Mouse (Mus musculus) heart, postnatal 0 days (tissue): ENCODE data around the gene Gm10181.

Experiments
- CTCF ChIP-seq: IDR thresholded peaks from 2 replicates; pipeline ENCODE4 v1.5.1; 2016; ENCODE audit warnings: antibody characterized with exemption, control low read depth, low read depth
- EP300 ChIP-seq: IDR thresholded peaks from 2 replicates; pipeline ENCODE4 v1.6.1; 2016; ENCODE audit warnings: antibody characterized with exemption, low read depth

DNA sequence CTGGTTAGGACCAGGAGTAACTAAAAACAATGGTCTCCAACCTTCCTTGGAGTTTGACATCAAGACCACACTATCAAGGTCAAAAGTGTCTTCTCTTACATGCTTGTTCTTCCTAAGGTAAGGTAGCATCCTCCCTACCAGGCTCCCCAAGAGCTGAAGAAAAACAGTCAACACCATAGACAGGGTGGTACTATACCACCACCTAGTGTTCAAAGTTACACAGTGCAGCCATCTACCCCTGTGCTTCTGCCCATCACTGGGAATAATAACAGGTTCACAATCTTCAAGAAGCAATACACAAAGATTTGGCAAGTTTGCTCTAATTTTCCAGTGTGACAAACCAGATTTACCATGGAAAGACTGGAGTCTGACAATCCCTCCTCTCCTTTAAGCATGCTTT, 15.4 kb downstream of the Gm10181 start:
- peak; percentile 97 for TF ChIP-seq CTCF
- TF ChIP-seq EP300: no peak
